Mouse (Mus musculus) neural tube, embryonic 13.5 days (tissue): ENCODE data around the gene Gm12830. TPM values are rescaled to one million over a fixed set of nuclear protein-coding genes. Genes with fewer than 3 reads are reported as not detected.

Source experiments
- ATAC-seq: fragments of 200-750 bp; cut with Nextera tagmentation; 2 replicates; pipeline ENCODE4 v1.8.0; 2017; ENCODE audit warnings: low read depth, mild to moderate bottlenecking, moderate TSS enrichment, moderate library complexity
- H3K27ac ChIP-seq: fragments of 300-500 bp; sonication (generic); replicated peaks from 2 replicates; pipeline ENCODE4 v1.5.1; 2015; ENCODE audit warnings: moderate library complexity, mild to moderate bottlenecking, inconsistent platforms
- H3K27me3 ChIP-seq: fragments of 300-500 bp; sonication (generic); 2 replicates; pipeline ENCODE4 v1.6.1; 2015; ENCODE audit warnings: mild to moderate bottlenecking, inconsistent platforms
- H3K36me3 ChIP-seq: fragments of 300-500 bp; sonication (generic); 2 replicates; pipeline ENCODE4 v1.6.1; 2015; ENCODE audit warnings: mild to moderate bottlenecking, inconsistent platforms
- H3K4me1 ChIP-seq: fragments of 300-500 bp; sonication (generic); replicated peaks from 2 replicates; pipeline ENCODE4 v1.6.1; 2015; ENCODE audit warnings: inconsistent platforms
- H3K4me2 ChIP-seq: fragments of 300-500 bp; sonication (generic); 2 replicates; pipeline ENCODE4 v1.6.1; 2015; ENCODE audit warnings: inconsistent platforms, mild to moderate bottlenecking, moderate library complexity
- H3K4me3 ChIP-seq: fragments of 300-500 bp; sonication (generic); 2 replicates; pipeline ENCODE4 v1.5.1; 2015; ENCODE audit warnings: mild to moderate bottlenecking, inconsistent platforms
- H3K9ac ChIP-seq: fragments of 300-500 bp; sonication (generic); 2 replicates; pipeline ENCODE4 v1.6.1; 2015; ENCODE audit warnings: moderate library complexity, mild to moderate bottlenecking, inconsistent platforms
- H3K9me3 ChIP-seq: fragments of 300-500 bp; sonication (generic); 2 replicates; pipeline ENCODE4 v1.6.1; 2016; ENCODE audit warnings: inconsistent platforms
- WGBS: fragments of 180-500 bp; shearing (Covaris S2); methylation state at CpG from one replicate; pipeline ENCODE4 v1.1.7; 2015; 5-methylcytosine and 5-hydroxymethylcytosine counted together
- polyA plus RNA-seq: library from polyadenylated mRNA; unstranded; fragments of >200 nt; fragmentation: Nextera tagmentation; extraction: Ambion mirVana; gene quantifications from 2 replicates; pipeline ENCODE4 v1.2.1, GENCODE M21; 2015

The Gm12830 gene
- not detected in 2 replicates for polyA plus RNA-seq

DNA sequence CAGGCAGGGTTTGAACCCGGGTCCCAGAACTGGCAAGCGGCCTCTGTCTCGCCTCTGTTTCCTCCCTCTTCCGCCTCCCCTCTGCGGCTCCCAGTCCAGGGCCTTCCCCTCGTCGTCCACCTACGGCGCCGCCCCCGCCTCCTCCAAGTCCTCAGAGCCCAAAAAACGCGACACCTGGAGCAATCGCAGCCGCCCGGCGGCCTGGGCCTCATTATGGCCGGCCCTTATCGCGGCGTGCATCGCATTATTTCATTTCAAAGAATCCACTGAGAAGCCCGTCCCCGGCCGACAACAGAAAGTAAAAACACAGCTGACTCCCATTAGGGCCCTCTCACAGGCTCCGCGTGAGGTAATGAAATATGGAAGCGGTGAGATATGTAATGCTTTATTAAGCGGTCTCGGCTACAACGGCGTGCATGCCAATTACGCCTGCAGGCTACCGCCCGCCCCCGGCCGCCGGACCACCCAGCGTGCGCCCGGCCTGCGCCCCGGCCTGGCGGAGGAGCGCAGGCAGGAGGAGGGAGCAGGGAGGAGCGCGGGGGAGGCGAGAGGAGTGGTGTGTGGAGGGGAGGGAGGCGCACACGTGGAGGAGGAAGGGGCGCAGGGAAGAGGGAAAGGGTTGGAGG is at the start of gene Gm12830:
Gm12830 (plus strand) TSS at position 156 of the 626 bp plus-strand sequence.
- no peaks in the 10 kb centered on the region for H3K9me3 ChIP-seq
- ATAC-seq, result peak; percentile 88

DNA sequence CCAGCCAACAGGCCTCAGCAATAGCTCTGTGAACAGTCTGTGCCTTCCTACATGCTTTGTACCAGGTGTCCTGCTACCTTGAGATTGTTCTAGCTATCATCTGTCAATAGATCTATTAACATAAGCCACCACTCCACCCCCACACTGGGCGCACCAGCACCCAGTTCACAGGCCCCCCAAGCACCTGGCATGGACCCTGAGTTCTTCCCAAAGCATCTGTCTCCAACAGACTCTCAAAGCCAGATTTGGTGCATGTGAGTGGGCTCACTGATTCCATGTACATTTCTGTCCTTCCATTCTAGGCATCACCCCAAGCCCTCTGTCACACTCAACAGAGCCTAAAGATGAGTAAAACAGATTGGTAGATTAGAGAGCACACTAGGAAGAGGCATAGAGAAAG is 48.2 kb upstream of the Gm12830 start:
- Histone ChIP-seq H3K4me1 (peaks cover 4% of the 10 kb centered on the region; the same call in 1 of the 2 replicates), H3K9ac (no peak overlapping the region), H3K27me3 (no peaks in the 10 kb centered on the region), H3K27ac (no peak overlapping the region), H3K9me3 (no peaks in the 10 kb centered on the region), H3K4me2 (no peak overlapping the region), H3K4me3 (no peak overlapping the region), H3K36me3 (no peaks in the 10 kb centered on the region)
- 89% methylated on average over 1 of the region's 1 CpGs for WGBS
- no peak for ATAC-seq

More for the DNA sequence above, at the start of gene Gm12830:
- peak within 1 kb of the TSS; percentile 44 for H3K4me3 ChIP-seq
- peak within 1 kb of the TSS; percentile 65 for H3K4me2 ChIP-seq
- H3K27me3 ChIP-seq, result peaks cover 49% of the 10 kb centered on the region
- peak within 1 kb of the TSS; percentile 66 for H3K9ac ChIP-seq
- H3K36me3 ChIP-seq, result no peaks in the 10 kb centered on the region
- peaks cover 24% of the 10 kb centered on the region for H3K4me1 ChIP-seq
- H3K27ac ChIP-seq, result peak within 1 kb of the TSS; percentile 38; the same call in 1 of the 2 replicates
- under 1% methylated on average over 50 of the region's 51 CpGs for WGBS

DNA sequence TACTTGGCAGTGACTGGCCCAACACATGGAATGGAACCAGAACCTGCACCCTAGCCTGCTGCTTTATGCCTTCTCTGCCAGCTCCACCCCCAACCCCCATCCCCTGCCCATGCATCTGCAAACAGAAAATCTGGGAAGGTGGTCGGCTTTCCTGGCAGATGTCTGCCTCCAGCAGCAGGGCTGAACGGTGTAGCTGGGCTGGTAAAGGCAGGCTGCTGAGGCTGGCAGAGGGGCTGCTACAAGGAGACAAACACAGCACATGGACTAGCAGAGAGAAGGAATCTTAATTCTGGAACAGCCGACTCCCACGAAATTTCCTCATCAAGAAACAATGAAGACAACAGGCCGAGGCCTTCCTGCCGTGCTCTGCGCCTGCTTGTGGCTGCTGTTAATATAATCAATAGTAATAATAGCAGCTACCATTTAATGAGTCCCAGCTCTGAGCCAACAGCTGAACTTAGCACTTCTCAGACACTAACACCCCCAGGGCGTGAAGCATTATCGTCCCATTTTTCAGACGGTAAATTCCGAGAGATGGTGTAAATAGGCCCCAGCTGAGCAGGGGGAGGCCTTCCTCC is 43.8 kb upstream of the Gm12830 start:
- Histone ChIP-seq H3K9me3 (no peaks in the 10 kb centered on the region), H3K9ac (no peak overlapping the region), H3K4me3 (no peak overlapping the region), H3K4me1 (peaks cover 25% of the 10 kb centered on the region), H3K27me3 (no peaks in the 10 kb centered on the region; the same call in 1 of the 2 replicates), H3K4me2 (no peak overlapping the region), H3K36me3 (no peaks in the 10 kb centered on the region), H3K27ac (no peak overlapping the region; the same call in 1 of the 2 replicates)
- no peak for ATAC-seq
- WGBS, result 46% methylated on average over 11 of the region's 11 CpGs

DNA sequence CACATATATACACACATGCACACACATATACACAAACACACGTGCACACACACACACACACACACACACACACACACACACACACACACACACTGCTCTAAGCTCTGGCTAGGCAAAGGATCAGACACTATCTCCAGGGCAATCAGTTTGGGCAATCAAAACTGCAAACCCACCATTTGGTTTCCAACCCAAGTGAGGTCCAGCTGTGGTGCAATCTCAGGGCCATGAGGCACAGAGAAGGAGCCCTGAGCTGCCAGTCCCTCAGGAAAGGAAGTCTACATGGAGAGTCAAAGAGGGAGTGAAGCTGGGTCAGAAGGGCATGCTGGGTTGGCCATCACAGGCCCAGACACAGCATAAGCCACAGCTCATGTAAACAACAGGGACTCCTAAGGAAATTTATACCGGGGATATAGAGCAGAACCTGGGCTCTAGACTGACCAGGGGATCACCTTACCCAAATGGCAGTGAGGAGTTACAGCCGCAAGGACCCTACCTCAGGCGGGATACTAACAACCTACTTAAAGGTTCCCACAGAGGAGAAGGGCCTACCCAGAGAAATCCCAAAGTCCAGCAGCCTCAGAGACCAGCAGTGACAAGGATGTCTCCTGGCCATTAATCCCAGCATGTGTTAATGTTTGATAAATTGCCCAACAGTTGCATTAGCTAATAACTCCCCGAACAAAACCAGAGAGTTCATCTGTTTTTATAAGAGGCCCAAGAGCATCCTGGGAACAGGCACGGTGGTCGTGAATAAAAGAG is 42.6 kb upstream of the Gm12830 start:
- Histone ChIP-seq H3K9me3 (no peaks in the 10 kb centered on the region), H3K9ac (no peak overlapping the region), H3K27ac (no peak overlapping the region), H3K36me3 (no peaks in the 10 kb centered on the region), H3K4me2 (no peak overlapping the region), H3K4me1 (peaks cover 25% of the 10 kb centered on the region), H3K4me3 (no peak overlapping the region), H3K27me3 (peaks cover 8% of the 10 kb centered on the region; the same call in 1 of the 2 replicates)
- ATAC-seq, result no peak
- 48% methylated on average over 7 of the region's 7 CpGs for WGBS

DNA sequence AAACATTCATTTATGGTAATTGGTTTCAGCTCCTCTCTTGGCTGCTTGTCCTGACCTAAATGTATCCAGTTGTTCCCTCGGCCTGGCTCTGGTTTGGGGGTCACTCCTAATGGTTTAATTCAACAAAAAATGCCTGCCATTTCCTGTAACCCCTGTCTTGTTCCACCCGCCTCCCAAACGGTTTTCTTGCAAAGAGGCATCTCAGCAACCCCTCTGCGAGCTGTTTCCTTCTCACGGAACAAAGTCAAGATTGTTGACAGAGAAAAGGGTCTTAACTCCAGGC is 42.1 kb upstream of the Gm12830 start:
- Histone ChIP-seq H3K4me3 (no peak overlapping the region), H3K9me3 (no peaks in the 10 kb centered on the region), H3K9ac (no peak overlapping the region), H3K27me3 (peaks cover 10% of the 10 kb centered on the region; the same call in 1 of the 2 replicates), H3K4me2 (no peak overlapping the region), H3K27ac (no peak overlapping the region), H3K4me1 (peaks cover 25% of the 10 kb centered on the region), H3K36me3 (no peaks in the 10 kb centered on the region)
- peak; percentile 37 for ATAC-seq
- 16% methylated on average over 5 of the region's 5 CpGs for whole genome bisulfite sequencing

DNA sequence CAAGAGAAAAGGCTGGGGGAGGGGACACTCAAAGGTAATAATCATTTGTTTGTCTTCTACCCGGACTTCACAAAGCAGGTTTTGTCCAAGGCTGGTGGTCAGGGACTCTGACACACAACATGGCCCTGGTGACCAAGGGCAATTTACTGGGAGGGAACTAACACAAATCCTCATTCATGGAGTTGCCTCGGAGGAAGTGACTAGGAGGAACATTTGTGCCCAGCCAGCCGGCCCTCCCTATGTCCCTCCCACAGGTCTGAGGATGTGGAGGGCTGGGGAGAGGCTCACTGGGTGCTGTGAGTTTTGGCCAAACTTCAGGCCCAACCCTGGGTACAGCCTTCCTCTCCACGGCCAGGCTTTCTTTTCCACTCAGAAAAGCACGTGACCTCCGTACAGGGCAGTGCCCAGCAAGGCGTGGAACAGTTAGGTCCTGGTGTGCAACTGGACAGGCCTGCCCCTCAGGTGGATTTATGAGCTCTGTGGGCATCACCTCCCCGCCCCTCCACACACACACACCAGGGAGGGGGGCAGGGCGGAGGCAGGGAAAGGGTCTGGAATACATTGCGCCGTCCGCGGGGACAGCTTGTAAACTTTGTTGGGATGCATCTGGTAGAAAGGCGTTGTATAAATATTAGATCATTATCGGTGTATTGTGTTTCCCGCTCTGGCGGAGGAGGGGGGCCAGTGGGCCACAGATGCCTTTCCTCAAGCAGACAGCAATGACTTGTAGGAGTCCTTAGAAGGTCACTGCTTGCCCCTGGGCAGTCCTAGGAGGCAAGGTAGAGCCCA is 41.6 kb upstream of the Gm12830 start:
- peak; percentile 59 for ATAC-seq
- Histone ChIP-seq H3K4me3 (no peak overlapping the region), H3K9me3 (no peaks in the 10 kb centered on the region), H3K9ac (no peak overlapping the region), H3K27ac (no peak overlapping the region), H3K4me1 (peaks cover 25% of the 10 kb centered on the region), H3K36me3 (no peaks in the 10 kb centered on the region), H3K4me2 (peak overlapping the region; percentile 22), H3K27me3 (peaks cover 10% of the 10 kb centered on the region; the same call in 1 of the 2 replicates)
- 25% methylated on average over 17 of the region's 17 CpGs for WGBS

DNA sequence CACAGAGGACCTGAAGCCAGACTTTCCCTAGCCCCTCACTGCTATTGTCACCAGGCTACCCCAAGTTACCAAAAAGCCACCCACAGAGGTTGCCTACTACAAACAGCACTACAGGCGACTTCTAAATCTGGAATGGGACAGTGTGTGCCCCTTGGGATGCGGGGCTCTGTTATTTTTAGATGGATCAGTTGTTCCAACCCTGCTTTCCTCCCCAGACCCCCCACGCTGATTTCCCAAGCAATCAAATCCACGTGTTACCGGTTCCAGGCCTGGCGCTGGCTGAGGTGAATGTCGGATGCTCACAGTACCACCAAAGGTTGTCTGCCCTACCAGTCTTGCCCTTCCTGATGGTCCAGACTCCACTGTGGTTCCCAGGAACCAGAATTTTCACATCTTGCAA is 38.7 kb upstream of the Gm12830 start:
- Histone ChIP-seq H3K4me2 (no peak overlapping the region), H3K27me3 (peaks cover 10% of the 10 kb centered on the region; the same call in 1 of the 2 replicates), H3K4me1 (peaks cover 22% of the 10 kb centered on the region), H3K4me3 (no peak overlapping the region), H3K9me3 (no peaks in the 10 kb centered on the region), H3K27ac (no peak overlapping the region), H3K9ac (no peak overlapping the region), H3K36me3 (no peaks in the 10 kb centered on the region)
- 74% methylated on average over 7 of the region's 7 CpGs for WGBS
- no peak for ATAC-seq

DNA sequence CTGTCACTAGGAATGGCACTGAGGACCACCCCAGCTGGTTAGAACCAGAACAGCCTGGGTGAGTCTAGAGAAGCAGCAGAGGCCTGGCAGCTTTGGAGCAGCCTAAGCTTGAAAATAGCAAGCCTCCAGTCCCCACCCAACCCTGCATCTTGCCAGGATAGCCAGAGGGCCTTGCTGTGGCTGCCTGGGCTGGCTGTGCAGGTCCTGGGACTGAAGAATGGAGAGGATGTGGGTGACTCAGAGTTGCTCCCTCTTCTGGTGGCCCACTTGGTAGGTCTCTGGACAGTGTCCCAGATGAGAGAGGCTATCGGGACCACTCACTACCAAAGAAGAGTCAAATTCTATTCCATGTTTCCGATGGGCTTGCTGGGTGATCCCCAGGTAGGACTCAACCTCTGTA is 36.8 kb upstream of the Gm12830 start:
- Histone ChIP-seq H3K36me3 (no peaks in the 10 kb centered on the region), H3K27ac (no peak overlapping the region), H3K9ac (no peak overlapping the region), H3K27me3 (peaks cover 10% of the 10 kb centered on the region; the same call in 1 of the 2 replicates), H3K4me3 (no peak overlapping the region), H3K4me2 (no peak overlapping the region), H3K4me1 (peaks cover 10% of the 10 kb centered on the region), H3K9me3 (no peaks in the 10 kb centered on the region)
- no peak for ATAC-seq
- WGBS, result 97% methylated on average over 2 of the region's 2 CpGs

DNA sequence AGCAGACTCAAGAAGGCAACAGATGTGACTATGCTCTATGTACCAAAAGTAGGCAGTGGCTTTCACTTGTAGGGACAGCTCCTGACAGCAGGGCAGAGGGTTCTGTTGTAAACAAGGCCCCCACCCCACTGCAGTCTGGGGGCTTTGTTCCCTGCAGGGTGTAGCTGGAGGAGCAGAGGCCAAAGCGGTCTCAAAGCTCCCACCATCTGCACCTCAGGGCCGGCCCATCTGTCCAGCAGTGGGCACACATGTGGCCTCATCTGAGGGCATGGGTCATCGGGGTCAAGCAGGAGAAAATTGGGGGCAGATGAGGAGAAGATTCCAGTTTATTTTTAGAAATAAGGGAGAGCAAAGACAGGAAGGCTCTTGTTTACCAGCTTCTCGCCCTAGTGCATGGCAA is 32.7 kb upstream of the Gm12830 start:
- Histone ChIP-seq H3K4me3 (no peak overlapping the region), H3K9me3 (no peaks in the 10 kb centered on the region), H3K9ac (no peak overlapping the region), H3K27ac (no peak overlapping the region), H3K4me1 (no peaks in the 10 kb centered on the region), H3K36me3 (no peaks in the 10 kb centered on the region), H3K27me3 (0 out of 2 replicates have a peak, but pooled peaks cover 3% of the 10 kb centered on the region), H3K4me2 (no peak overlapping the region)
- 53% methylated on average over 4 of the region's 4 CpGs for WGBS
- ATAC-seq, result no peak

DNA sequence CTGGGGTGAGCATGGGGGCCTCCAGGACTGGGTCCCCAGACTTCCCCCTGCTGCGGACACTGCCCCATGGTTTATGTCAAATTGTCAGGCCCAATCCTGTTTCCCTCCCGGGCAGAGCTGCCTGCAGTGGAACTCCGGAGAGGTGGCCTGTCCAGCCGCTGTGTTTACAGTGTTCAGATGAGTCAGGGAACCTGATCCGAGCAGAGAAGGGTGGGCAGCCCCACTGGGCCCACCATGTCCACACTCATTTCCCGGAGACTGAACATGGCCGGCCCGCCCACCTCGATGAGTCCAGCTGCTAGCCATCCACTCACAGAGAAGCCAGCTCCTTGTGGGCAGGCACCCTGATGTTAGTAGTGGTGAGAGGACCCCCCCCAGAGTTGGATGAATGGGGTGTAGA is 29.9 kb upstream of the Gm12830 start:
- Histone ChIP-seq H3K27me3 (no peaks in the 10 kb centered on the region), H3K36me3 (no peaks in the 10 kb centered on the region), H3K9me3 (no peaks in the 10 kb centered on the region), H3K27ac (no peak overlapping the region), H3K4me3 (no peak overlapping the region), H3K9ac (no peak overlapping the region), H3K4me1 (no peaks in the 10 kb centered on the region), H3K4me2 (no peak overlapping the region)
- 74% methylated on average over 9 of the region's 9 CpGs for WGBS
- ATAC-seq, result no peak

DNA sequence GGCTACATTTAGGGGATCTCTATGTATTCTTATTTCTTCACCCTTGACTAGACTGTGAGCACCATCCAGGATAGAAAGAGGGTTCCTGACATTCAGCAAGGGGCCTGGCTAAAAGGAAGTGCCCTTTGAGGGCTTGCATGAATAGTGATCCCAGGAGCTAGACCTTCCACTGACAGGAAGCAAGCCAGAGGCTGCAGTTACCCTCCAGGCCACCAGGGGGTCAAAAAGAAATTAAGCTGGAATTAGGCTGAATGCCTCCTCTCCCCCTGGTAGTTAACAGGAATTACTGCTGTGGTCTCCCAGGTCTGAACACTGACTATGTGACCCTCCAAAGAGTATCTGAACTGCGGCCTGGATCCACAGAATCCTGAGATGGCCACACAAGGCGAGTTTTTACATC is 27.7 kb upstream of the Gm12830 start:
- Histone ChIP-seq H3K9ac (no peak overlapping the region), H3K36me3 (no peaks in the 10 kb centered on the region), H3K9me3 (no peaks in the 10 kb centered on the region), H3K27me3 (no peaks in the 10 kb centered on the region), H3K4me1 (peaks cover 11% of the 10 kb centered on the region), H3K4me2 (no peak overlapping the region), H3K27ac (no peak overlapping the region), H3K4me3 (no peak overlapping the region)
- 91% methylated on average over 2 of the region's 2 CpGs for WGBS
- no peak for ATAC-seq
